Mouse (Mus musculus) layer of hippocampus, postnatal 14 days (tissue): ENCODE data around the gene Nmb. TPM values are rescaled to one million over a fixed set of nuclear protein-coding genes. Genes with fewer than 3 reads are reported as not detected.
"Not testable (repeated sequence)": the region's sequence is repeated elsewhere in the genome, so short reads cannot be mapped to it uniquely, and the experiment has no call there.

Experiments used
- DNase-seq, 2 experiments: peaks; one replicate each; pipeline ENCODE4 v3.0.0; 2021 to 2022; ENCODE audit warnings: low spot score in 2 of 2, mixed read lengths in 1 of 2
- long read RNA-seq, 2 experiments: library from polyadenylated mRNA; stranded (forward); transcript quantifications; one replicate each; pipeline ENCODE4 v2.0.0; 2021
- total RNA-seq, 2 experiments: library from RNA; stranded (reverse); gene quantifications; 2 replicates each; pipeline ENCODE4 v1.2.3; 2021

The Nmb gene
- total RNA-seq: 10 to 100 TPM in 1 of 2 experiments, 1 to 10 TPM in 1; 9.6 to 11.8 TPM
- long read RNA-seq, experiment 1, partial matches to known transcripts: 0 of 3 reads
- long read RNA-seq, experiment 1, other reads (novel, unspliced or antisense): 0 of 3 reads
- long read RNA-seq, experiment 2, partial matches to known transcripts: 0 of 5 reads
- long read RNA-seq, experiment 2, other reads (novel, unspliced or antisense): 1 of 5 reads

GRCm38 (mm10) chr7:80904921-80905515, at the start of gene Nmb:
Nmb (minus strand) TSS chr7:80905076.
- DNase-seq: peak; percentile 59 to 63

GRCm38 (mm10) chr7:80954251-80954650, 49.4 kb upstream of the Nmb start:
- no peak for DNase-seq

- DNase-seq: no peak
Observed at GRCm38 (mm10) chr7:80952140-80952539, 47.3 kb upstream of the Nmb start.

- no peak for DNase-seq
Observed at GRCm38 (mm10) chr7:80951461-80951860, 46.6 kb upstream of the Nmb start.

- DNase-seq: peak; percentile 95 to 97
Observed at GRCm38 (mm10) chr7:80947445-80948350, 42.8 kb upstream of the Nmb start, which contains the start of gene Sec11a. Sec11a (minus strand) TSS chr7:80947780.

- no peak for DNase-seq
Observed at GRCm38 (mm10) chr7:80939808-80940207, 34.9 kb upstream of the Nmb start.

- DNase-seq: not testable (repeated sequence)
Observed at GRCm38 (mm10) chr7:80937304-80937666, 32.4 kb upstream of the Nmb start.

GRCm38 (mm10) chr7:80936617-80937303, 31.9 kb upstream of the Nmb start:
- DNase-seq: not testable (repeated sequence)

- no peak for DNase-seq
Observed at GRCm38 (mm10) chr7:80935834-80936233, 31.0 kb upstream of the Nmb start.

- DNase-seq: no peak
Observed at GRCm38 (mm10) chr7:80932777-80933176, 27.9 kb upstream of the Nmb start.

GRCm38 (mm10) chr7:80931618-80932207, 26.8 kb upstream of the Nmb start:
- no peak for DNase-seq

- DNase-seq: no peak
Observed at GRCm38 (mm10) chr7:80923165-80923564, 18.3 kb upstream of the Nmb start.

GRCm38 (mm10) chr7:80919647-80920008, 14.8 kb upstream of the Nmb start:
- DNase-seq: no peak

- no peak for DNase-seq
Observed at GRCm38 (mm10) chr7:80918982-80919646, 14.2 kb upstream of the Nmb start.

GRCm38 (mm10) chr7:80917916-80918465, 13.1 kb upstream of the Nmb start:
- DNase-seq: no peak

- DNase-seq: no peak
Observed at GRCm38 (mm10) chr7:80912496-80912895, 7.6 kb upstream of the Nmb start.

GRCm38 (mm10) chr7:80911053-80911452, 6.2 kb upstream of the Nmb start:
- DNase-seq: no peak

- DNase-seq: no peak
Observed at GRCm38 (mm10) chr7:80903625-80904422, 1.1 kb downstream of the Nmb start.

GRCm38 (mm10) chr7:80901541-80902274, 3.2 kb downstream of the Nmb start:
- peak in 1 of 2 experiments; percentile 17 for DNase-seq
